Mouse (Mus musculus) adrenal gland, postnatal 4 days (tissue): ENCODE measurements around the gene Mmp15. TPM values are rescaled to one million over a fixed set of nuclear protein-coding genes. Genes with fewer than 3 reads are reported as not detected.
A peak's percentile ranks its signal among the peaks of the same experiment; 100 is the strongest.

ENCODE experiments used
- DNase-seq, 2 experiments: peaks; one replicate each; pipeline ENCODE4 v3.0.0; 2021 to 2022; ENCODE audit warnings: low spot score in 2 of 2, mixed read lengths in 2 of 2
- long read RNA-seq, 2 experiments: library from polyadenylated mRNA; stranded (forward); transcript quantifications; one replicate each; pipeline ENCODE4 v2.0.0; 2021
- total RNA-seq, 2 experiments: library from RNA; stranded (reverse); gene quantifications; 2 replicates each; pipeline ENCODE4 v1.2.3; 2021

Gene Mmp15
- 10 to 100 TPM; 25.3 to 30.8 TPM for total RNA-seq
- long read RNA-seq, experiment 1, full-length matches to known transcripts = 7 of 23 reads
- long read RNA-seq, experiment 1, partial matches to known transcripts = 15 of 23 reads
- long read RNA-seq, experiment 1, other reads (novel, unspliced or antisense) = 1 of 23 reads
- long read RNA-seq, experiment 2, full-length matches to known transcripts = 3 of 46 reads
- long read RNA-seq, experiment 2, partial matches to known transcripts = 41 of 46 reads
- long read RNA-seq, experiment 2, other reads (novel, unspliced or antisense) = 2 of 46 reads

DNA sequence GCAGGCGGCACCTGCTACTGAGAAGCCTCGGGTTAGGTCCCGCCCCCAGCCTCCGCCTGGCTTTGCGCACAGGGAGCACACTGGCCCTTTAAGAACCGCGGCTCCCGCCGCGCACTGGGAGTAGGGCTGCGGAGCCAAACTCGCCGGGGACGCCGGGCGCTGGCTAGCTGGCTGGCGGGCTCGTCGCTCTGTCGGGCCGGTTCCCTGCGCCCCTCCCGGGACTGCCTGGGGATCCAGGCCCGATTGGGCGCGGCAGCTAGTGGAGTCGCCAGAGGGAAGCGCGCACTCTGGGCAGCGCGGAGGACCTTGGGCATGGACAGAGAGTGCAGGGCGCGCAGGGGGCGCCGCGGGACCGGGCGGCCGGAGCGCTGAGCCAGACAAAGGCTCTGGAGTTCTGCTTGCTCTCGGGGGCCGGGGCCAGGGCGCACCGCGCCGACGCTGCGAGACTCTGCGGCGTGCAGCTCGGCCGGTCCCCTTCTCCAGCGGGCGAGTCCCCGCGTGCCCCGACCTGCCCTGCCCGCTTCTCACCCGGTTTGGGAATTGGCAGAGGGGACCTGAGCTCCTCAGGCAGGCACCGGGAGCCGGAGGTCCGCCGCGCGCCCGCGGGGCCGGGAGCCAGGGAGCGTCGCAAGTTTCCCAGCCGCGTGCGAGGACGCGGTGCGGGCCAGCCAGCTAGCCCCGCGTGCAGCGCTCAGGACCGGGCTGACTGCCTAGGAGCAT is at the start of gene Mmp15:
Mmp15 (plus strand) TSS at position 118 of the 720 bp plus-strand sequence.
- peak; percentile 32 to 58 for DNase-seq

DNA sequence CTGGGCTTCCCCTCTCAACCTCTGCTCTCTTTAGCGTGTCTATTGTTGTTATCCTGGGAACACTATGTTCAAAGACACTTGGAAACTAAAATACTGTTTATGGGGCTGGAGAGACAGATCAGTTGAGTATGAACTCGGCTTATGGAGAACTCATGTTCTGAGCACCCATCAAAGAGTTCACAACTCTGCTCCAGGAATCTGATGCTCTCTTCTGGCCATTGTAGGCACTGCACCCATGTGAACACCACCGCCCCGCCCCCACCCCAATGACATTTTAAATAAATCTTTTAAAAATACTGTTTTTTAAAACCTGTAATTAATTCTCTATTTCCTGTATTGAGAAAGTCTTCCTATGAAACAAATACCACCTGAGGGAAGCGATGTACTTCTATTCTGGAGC is 49.7 kb upstream of the Mmp15 start:
- no peak for DNase-seq

DNA sequence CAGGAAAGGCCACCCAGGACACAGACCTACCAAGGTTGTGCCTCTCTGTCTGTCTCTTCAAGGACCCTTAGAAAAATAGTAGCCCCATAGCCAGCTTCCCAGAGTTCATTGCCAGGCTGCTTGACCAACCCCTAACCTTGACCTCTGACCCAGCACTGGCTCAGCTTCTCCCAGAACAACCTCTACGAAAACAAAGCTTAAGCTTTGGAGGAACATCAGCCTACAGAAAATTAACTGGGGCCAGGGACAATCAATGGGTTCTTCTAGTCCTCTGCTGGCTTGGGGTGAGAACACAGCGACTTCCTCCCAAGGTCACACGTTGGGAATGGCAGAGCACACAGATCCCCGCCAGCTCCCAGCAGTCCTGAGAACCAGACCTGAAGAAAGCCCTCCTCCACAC is 46.5 kb upstream of the Mmp15 start:
- no peak for DNase-seq

DNA sequence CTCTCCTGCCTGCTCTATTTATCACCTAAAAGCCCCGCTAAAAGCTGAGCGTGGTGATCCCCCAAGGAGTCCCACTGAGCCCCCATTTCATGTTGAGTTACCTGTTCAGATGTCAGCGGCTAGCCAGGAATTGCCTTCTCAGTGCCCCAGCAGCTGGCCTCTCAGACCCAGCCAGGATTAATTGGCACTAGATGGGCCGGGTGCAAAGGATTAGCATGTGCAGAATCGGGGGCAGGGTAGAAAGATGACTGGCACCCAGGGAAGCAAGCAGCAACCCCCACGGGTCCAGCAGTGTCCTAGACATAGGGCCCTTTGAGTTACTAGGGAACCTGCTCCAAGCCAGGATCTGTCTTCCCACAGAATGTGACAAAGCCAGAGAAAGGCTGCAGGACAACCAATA is 45.6 kb upstream of the Mmp15 start, which contains the start of gene Cngb1:
Cngb1 (minus strand) TSS at position 155 of the 400 bp plus-strand sequence.
- DNase-seq = no peak

DNA sequence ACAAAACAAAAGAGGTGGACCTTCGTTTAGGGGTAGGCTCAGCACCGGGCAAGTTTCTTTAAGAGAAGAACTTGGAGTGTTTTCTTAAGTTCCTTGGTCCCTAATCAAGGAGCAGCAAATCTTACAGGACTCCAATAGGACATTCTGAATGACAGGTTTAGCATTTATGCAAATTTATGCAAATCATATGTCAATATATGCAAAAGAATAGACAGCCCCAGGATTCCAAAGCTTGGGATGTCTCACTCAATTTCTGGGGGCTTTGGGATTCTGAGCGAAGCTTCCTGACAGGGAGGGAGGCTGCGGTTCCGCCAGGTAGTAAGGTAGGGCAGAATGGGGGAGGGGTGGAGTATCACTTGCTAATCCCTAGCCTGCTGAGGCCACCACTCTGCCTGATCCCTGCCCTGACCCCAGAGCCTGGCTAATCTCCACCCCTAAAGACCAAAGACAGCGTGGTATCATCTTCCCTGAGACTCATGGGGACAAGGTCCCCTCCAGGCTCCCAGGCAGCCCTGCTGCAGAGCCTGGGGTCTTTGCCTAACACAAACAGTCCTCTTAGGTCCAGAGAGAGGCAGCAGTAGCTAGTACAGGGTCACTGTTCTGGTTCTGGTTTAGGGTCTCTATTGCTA is 41.6 kb upstream of the Mmp15 start, which contains the start of gene Tepp:
Tepp (plus strand) TSS at position 225 of the 629 bp plus-strand sequence.
- DNase-seq = no peak

DNA sequence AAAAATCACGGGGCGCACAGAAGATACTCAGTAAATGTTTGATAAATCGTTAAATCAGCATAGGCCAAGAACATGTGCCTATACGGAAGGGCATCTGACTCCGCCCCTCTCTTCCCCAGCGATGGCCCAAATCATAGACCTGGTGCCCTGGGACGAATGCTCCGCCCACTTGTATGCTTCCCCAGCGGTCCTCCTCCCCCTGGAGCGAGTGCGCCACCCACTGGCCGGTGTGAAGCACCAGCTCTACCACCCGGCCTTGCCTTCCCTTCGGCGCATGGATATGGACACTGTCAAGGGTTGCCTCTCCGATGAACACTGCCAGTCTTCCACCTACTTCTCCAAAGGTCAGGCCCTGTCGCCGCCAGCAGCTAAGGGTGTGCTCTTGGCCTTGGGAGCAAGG is 39.2 kb upstream of the Mmp15 start:
- peak in 1 of 2 experiments; percentile 41 for DNase-seq

DNA sequence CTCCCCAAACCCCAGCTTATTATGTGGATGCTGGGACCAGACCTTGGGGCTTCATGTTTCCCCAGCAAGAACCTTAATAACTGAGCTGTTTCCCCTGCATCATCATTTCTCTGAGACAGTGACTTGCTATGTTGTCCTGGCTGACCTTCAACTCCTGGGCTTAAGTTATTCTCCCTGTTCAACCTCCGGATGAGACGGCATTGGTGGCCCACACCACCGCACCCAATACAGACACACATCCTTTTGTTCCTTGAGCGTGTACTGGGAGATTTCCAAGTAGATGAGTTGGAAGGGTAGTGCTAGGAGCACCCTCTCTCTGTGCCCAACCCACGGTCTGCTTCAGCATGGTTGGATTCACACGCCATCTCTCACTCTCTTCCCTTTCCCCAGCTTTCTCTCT is 38.2 kb upstream of the Mmp15 start:
- DNase-seq = no peak

DNA sequence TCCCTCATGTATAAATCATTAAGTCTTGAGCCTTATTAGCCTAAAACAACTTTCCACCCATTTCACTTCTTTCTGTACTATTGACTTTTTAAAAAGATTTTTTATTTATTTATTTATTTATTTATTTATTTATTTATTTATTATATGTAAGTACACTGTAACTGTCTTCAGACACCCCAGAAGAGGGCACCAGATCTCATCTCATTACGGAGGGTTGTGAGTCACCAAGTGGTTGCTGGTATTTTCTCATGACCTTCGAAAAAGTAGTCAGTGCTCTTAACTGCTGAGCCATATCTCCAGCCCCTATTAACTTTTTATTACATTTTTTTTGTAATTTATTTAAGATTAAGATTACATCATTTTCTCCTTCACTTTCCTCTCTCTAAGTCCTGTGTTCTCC is 37.4 kb upstream of the Mmp15 start:
- no peak for DNase-seq

DNA sequence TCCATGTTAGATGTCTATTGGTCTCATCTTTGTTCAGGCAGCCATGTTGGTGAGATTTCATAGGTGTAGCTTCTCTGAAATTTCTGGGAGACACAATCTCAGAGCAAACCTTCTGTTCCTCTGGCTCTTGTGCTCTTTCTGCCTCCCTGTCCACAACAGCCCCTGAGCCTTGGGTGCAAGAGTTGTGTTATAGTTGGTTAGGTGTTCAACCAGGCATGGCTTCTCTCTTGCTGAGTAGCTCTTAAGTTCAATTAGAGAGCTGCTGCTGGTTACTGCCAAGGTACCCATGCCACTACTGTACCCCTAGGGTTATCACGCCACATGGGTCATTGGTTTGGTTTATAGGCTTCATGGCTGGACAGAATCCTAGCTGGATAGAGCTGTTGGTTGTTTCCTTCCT is 36.7 kb upstream of the Mmp15 start:
- no peak for DNase-seq

DNA sequence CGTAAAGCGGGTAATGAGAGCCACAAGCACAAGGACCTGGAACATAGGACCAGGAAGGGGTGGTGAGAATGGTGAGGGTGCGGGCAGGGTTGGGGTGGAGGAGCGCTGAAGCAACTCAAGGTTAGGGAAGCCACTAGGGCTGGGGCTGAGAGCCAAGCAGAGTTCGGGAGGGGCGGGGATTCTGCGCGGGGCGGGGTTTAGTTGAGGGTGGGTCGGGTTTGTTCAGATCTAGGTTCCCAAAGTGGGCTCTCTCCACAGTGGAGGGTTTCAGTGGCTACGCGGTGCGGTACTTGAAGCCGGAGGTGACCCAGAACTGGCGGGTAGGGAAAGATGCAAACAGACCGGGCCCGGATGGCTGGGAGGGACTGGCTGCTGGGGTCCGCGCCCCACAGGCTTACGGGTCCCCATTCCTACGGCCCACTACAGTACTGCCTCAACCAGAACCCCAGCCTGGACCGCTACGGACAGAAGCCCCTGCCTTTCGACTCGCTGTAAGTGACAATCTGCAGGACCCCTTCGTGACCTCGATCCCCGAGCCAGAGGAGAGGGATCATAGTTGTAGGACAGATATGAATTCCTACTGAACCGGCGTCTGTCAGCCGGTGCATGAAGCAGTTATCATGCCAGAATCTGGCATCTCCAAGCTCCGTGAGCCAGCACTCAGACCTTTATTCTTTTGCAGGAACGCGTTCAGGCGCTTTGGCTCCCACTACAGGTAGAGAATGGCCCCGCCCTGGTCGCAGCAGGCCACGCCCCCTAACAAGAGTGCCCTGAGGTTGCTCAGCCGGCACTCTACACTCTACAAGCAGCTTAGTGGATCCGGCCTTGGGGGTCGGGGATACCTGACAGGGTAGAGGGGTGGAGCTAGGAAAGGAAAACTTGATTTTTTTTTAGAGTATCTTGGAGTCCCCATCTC is 31.6 kb upstream of the Mmp15 start:
- peak in 1 of 2 experiments; percentile 26 for DNase-seq

DNA sequence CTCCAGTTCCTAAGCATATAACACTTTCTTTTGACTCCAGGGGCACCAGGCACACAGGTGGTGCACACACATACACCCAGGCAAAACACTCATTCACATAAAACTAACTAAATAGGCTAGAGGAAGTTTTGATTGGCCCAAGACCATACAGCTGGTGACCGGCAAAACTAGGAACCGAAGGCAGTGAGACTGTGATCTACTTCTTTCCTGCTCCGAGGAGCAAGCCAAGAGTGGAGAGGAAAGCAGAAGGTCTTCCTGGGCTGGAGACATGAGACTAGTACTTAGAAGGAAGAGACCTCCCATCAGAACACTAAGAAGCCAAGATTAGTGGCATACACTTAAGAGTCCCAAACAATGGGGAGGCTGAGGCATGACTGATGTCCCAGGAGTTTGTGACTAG is 28.9 kb upstream of the Mmp15 start:
- no peak for DNase-seq

DNA sequence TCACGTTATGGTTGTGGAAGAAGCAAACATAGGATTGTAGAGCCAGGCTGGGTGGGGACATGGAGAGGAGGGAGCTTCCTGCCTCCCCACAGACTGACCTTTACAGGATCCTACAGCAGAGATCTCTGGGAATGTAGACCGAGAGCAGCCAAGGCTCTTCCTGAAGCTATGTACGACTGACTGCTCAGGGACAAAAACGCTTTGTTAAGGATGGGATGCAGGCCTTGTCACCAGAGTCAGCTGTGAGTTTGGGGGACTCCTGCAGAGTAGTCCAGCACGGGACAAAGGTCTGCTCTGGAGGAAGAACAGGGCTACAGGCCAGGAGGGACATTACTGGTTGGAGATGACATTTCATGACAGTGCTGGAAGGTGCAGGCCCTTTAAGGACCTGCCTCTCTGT is 27.4 kb upstream of the Mmp15 start:
- DNase-seq = no peak

DNA sequence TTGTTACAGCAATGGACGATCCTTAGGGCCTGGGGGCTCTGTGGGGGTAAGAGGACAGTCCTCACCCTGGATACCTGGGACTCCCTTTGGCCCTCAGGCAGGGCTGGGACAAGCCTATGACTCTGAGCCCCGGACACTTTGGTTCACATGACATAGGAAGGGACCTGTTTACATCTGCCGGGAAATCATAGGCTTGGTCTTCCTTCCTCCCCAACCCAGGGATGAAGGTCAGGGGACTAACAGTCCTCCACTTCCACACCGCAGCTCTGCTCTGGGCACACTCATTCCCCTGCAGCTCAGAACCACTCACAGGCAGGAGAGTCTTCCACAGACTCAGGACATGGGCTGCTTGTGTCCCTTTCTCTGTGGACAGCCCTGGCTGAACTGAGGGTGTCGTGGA is 25.2 kb upstream of the Mmp15 start:
- DNase-seq = no peak

DNA sequence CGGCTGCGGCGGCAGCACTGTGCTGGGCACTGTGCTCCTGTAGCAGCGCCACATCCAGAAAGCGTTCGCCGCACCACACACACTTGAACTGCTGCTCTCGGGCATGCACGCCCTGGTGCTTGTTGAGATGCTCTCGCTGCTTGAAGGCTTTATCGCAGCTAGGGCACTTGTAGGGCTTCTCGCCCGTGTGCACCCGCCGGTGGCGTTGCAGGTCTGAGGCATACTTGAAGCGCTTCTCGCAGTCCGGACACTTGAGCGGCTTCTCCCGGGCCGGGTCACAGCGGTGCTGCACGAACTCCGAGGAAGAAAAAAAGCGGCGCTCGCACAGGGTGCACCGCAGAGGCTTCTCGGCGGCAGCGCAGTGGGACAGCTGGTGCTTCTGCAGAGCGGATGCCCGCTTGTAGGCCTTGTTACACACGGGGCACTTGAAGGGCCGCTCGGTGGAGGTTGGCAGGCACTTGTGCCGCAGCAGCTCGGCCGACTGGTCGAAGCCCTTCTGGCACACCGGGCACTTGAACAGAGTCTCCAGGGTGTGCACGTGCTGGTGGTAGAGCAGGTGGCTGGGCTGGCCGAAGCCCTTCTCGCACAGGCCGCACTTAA is 24.1 kb upstream of the Mmp15 start:
- DNase-seq = no peak

DNA sequence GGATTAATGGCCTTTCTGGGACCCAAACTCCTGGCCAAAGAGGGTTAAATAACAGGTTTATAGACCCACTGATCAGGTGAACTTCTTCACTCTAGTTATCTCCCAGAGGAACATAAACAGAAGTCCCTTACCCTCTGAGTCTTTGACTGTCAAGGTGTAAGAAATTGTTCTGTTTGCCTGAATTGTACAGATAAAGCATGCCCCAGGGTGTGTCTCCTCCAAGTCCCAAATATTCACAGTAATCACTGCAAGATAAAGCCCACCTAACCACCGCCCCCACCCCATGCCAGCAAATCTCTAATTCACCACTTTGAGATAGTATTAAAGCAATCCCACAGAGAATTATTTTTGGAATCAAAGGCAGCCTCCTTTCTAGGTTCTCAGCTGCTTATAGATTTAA is 21.7 kb upstream of the Mmp15 start:
- no peak for DNase-seq

DNA sequence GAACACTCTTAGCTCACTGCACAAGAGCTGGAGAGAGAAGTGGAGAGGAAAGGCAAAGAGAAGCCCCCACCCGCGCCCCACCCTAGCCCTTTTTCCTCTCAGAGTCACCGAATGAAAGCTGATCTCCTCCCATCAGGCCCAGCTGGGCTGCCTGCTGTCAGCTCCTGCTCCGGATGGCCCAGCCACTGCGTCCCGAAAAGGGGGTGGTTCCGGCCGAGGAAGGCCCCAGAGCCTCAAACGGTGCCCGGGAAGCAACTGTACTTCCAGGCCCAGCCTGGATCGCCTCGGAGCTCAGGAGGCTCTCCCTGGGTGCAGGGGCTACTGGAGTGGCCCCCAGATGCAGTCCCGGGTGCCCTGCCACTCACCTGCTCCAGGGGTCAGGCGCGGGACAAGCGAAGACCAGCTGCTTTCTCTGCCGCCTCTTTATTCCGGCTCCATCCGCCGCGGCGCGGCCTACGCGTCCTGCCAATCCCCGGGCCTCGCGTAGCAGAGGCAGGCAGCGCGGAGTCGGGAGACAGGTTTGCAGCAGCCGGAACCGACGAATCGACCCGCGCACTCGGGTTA is 20.8 kb upstream of the Mmp15 start:
- DNase-seq = peak in 1 of 2 experiments; percentile 45

DNA sequence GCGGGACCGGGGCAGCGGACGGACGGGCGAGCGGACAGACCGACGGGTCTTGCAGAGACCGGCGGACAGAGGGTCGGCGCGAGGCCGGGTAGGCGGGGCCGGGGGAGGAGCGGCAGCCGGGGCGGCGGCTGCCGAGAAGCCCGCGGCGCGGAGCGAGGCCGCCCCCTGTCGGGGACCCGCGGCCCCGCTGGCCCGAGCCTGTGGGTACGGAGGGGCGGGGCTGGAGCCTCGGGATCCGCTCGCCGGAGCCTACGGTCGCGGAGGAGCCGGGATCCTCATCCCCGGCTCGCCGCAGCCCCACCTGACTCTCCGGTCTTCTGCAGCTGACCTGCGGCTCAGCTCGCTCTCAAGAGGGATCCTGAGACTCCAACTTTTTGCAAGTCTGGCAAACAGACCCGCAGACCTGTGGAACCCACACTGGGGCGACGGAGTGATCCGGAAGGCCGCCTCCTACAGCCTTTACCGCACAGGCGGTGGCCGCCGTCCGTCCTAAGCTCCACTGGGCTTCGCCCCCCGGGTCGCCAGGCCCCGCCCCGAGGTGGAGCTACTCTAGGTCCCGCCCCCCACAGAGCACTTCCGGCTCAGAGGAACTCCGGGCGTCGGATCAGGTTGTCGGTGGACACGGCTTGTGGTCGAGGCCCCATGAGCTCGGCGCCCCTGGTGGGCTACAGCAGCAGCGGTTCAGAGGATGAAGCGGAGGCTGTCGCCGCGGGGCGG is 20.2 kb upstream of the Mmp15 start, which contains the start of the genes Zfp319 and Usb1:
Zfp319 (minus strand) TSS at position 231 of the 717 bp plus-strand sequence.
Usb1 (plus strand) TSS at position 565 of the 717 bp plus-strand sequence.
- DNase-seq = peak; percentile 93 to 96

DNA sequence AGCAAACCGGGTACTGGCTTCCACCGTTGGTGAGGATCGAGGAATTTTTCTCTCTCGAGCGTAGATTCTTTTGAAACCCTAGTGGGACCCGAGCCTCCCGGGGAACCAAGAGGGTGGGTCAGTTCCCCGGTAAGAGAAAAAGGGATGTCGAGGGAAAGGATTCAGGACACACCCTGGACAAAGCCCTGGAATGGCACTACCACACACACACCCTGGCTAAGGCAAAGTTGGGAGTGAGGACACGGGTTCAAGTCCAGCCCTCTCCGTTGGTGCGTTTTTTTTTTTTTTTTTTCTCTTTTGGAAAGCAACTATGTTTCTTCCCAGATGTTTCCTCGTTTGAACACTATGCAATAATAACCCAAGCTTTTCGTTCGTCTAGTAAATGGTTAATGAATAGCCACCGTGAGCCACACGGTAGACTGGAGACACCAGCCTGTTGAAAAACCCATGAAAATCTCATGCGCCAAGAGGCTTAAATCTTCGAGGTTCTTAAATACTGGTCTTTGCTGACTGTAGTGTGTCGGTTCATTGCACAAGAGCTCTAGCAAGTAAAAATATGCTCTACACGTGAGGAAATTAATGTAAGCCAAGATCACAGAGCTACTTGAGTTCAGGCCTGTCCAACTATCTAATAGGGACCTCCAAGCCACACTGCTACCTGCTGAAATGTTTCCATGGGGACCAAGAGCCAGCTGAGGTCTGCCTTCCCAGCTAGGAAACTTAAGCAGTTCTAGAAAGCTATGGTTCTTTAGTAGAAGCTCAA is 19.4 kb upstream of the Mmp15 start:
- no peak for DNase-seq

DNA sequence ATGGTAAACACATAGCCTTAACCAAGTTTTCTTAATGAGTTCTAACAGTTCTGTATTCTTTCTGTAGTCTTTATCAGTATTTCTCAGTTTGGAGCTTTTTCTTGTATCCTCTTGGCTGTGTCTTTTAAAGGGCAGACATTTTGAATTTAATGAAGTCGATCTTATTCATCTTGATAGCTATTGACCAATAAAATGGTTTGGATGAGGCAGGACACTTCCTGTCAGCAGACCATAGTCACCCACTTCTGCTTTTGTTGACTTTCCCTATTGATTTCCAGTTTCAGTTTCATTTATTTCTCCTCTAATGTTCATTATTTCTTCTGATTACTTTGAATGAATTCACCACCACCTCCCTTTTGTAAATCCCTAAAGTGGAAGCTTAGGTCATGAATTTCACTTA is 16.4 kb upstream of the Mmp15 start:
- DNase-seq = no peak
